Mouse (Mus musculus) cerebellum, postnatal 4 days (tissue): ENCODE data around the gene Mrpl11.
A peak's percentile ranks its signal among the peaks of the same experiment; 100 is the strongest.
"Not testable (repeated sequence)": the region's sequence is repeated elsewhere in the genome, so short reads cannot be mapped to it uniquely, and the experiment has no call there.

Experiments
- DNase-seq, 2 experiments: peaks; one replicate each; pipeline ENCODE4 v3.0.0; 2022; ENCODE audit warnings: low spot score in 2 of 2, mixed read lengths in 1 of 2

Gene Mrpl11

DNA sequence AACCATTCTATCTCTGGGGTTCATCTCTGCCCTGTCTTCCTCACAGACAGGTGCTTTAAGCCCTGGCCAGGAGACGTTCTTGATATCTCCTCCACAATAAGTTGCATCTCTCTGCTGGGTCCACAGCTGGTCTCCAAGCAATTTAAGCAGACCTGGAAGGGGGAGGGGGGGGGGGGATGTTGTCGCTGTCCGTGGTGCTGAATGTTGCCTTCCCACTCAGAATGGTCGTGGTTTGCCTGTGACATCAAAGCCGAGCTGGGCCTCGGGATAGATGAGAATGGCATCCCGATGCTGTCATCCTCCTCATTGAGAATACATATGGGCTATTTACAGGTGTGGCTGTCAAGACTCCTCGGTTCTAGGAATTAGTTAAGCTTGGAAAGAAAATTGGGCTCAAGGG lies 30.4 kb downstream of the Mrpl11 start:
- DNase-seq, result no peak

DNA sequence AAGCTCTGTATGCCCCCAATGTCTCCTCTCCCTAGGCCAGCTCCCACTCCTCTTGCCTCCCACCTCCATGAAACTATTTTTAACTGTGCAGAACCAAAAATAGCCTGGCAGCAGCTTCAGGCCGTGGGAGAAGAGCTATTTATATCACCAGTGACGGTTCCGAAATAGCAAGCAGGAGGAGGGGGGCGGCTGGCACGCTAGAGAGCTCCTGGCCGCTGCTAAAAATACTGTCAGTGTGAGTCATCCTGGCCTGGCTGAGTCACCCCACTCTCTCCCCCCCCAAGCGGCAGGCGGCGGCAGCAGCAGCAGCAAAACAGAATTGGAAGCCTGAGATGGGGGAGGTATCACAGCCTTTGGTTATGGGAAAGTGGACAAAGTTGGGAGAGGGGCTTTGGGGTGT lies 31.0 kb downstream of the Mrpl11 start:
- peak in 1 of 2 experiments; percentile 46 for DNase-seq

DNA sequence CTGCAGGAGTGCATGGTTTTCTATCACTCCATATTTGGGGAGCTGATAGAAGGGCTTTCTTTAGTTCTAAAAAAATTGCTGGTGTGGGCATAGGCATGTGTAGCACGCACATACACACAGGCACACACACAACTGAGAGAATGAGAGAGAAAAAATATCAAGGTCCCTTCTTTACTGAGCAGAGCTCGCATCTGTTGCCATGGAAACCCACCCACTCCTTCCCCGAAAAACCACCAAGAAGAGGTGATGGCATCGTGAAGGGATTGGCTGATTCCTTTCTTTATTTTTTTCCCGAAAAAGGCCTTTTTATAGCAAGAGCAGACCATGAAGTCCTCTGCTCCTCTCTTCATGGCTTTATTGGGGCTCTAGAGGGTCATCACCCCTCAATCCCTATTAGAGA lies 32.1 kb downstream of the Mrpl11 start:
- DNase-seq, result no peak

DNA sequence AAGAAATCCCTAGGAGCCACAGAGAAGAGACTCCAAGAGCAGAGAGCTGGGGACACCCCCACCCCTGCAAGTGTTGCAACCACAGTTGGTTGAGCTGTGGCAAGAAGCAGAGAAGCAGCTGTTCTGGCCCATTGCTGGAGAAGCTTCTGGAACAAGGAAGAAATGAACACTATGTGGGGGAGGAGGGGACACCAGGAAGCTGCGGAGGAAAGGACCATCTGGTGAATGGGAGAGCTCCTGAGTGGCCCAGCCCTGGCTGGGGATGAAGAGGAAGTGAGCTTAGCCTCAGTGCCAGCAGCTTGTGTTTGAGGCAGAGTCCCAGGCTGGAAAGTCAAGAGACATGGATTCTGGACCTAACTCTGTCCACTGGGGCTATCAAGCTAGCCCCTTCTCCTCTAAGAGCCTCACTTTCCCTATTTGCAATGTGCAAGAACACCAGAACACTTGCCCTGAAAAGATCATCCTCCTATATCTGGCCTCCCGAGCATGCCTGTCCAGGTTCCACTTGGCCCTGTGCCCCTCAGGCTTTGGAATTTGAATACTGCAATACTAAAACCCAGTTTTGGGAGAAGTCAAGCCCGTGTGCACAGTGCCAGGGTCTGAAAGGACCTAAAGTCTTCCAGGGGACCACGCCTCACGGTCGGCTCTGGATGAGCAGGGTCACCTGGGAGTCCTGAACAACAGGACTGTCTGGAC lies 37.6 kb downstream of the Mrpl11 start:
- no peak for DNase-seq

DNA sequence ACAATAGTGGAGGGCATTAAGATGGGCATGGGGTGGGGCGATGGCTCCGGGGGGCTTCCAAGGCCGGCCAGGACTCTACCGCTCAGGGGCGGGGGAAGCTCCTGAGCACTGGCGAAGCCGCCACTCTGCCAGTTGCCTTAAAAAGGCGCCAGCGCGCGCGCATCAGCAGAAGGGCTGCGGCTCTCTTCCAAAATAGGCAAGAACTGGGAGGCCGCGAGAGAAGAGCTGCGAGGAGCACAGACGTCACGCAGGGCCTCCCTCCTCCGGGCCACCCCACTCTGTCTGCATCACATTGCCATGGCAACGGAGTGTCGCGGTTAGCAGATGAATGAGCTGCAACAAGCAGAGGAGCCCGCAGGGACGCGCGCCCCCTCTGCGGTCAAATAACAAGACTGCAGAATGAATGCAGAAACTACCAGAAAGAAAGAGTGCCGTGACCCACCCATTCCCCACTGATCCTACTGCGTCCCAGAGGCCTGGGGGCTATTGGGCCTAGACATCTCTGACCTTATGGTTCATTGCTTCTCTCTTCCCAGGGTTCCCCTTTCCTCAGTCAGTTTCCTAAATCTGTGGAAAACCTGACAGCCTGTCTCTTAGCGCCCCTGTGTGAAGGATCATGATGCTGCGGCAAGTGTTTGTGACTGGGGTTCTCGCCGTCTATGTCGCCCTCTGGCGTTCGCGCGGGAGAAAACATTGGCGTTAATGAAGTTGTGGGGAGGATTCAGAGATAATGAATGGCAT lies 39.9 kb downstream of the Mrpl11 start:
- DNase-seq, result peak; percentile 80 to 84

DNA sequence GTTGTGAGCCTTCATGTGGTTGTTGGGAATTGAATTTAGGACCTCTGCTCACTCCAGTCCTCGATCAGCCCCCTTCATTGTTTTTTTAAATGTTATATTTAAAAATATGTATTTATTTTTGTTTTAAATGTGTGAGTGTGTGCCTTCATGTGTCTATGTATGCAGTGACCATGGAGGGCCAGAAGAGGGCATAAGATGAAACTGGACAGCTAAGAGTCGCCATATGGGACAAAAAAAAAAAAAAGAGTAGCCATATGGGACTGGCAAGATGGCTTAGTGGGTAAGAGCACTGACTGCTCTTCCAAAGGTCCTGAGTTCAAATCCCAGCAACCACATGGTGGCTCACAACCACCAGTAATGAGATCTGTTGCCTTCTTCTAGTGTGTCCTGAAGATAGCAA lies 41.7 kb downstream of the Mrpl11 start:
- not testable (repeated sequence) for DNase-seq

DNA sequence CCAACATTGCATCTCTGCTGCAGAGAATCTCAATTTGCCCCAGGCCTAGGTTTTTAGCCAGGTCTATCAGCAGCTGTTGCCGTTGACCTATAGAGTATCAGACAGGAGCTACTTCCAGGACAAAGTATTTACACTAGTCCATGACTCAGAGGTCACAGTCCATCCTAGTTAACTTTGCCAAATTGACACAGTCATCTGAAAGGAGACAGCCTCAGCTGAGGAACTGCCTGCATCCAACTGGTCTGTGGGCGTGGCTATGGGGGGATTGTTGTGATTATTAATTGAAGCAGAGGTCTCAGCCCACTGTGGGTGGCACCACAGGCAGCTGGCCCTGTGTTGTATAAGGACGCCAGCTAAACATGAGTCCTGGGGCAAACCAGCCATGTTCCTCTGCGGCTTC lies 43.0 kb downstream of the Mrpl11 start:
- no peak for DNase-seq

DNA sequence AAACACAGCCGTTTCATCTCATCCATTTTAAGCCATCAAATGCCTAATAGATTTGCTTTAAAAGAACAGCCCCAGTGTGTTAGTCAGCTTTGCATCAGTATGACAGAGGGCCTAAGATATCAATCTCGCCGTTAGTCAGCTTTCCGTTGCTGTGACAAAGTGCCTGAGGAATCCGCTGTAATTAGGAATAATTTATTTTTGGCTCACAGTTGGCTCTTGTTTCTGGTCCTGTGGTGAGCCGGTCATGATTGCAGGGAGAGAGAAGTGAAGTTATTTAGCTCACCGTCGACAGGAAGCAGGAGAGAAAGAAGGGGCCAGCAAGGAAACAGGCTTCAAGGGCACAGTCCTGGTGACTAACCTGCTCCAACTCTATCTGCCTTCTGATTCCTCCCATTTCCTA lies 51.2 kb downstream of the Mrpl11 start:
- no peak for DNase-seq

DNA sequence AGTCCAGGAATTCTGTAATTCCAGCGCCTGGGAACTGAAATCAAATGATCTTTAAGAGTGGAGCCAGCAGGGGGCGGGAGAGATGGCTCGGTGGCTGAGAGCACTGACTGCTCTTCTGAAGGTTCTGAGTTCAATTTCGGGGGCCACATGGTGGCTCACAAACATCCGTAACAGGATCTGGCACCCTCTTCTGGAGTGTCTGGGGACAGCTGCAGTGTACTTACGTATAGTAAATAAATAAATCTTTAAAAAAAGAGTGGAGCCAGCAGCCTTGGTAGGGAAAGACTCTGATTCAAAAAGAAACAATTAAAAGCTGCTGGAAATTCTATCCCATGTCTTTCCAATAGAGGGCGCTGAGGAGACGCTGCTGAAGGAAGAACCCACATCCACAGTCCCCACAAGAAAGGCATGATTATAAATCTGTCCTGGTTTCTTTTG lies 53.0 kb downstream of the Mrpl11 start:
- no peak for DNase-seq

DNA sequence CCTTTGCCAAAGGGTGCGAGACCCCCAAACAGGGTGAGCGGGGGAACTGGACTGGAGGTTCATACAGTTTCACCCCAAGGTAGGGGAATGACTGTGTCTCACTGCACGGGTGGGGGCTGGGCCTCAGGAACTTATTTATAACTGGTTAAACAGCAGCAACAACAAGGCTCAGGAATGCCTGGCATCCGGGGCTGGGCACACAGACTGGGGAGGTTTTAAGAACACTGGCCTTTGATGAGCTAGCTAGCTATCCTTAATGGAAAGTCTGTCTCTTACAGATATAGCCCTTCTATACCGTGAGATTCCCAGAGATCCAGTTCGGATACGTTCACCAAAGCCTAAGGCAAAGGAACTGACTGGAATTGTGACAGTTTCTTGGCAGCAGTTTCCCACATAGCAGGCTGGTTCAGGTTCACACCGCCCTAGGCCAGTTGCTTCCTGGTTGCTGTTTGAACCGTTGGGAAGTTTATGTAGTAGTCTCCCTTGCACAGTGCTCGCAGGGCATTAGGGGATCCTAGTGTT lies 54.3 kb downstream of the Mrpl11 start:
- DNase-seq, result no peak
